Mouse (Mus musculus) left cerebral cortex, postnatal 14 days (tissue): Measurements from ENCODE around the gene Psme4. TPM values are rescaled to one million over a fixed set of nuclear protein-coding genes. Genes with fewer than 3 reads are reported as not detected.

ENCODE experiments used
- DNase-seq, 2 experiments: peaks; one replicate each; pipeline ENCODE4 v3.0.0; 2021 to 2022; ENCODE audit warnings: low spot score in 2 of 2, mixed read lengths in 1 of 2
- intact Hi-C: fragments of 180-260 bp; cut with DNase I; formaldehyde crosslinking; loops from one replicate; pipeline ENCODE4 v1.15.1; 2025
- total RNA-seq, 2 experiments: library from RNA; stranded (reverse); gene quantifications; 2 replicates each; pipeline ENCODE4 v1.2.3; 2021

Psme4 gene
- total RNA-seq, 2 experiments from 2014 or later, result 49.5 to 53.0 TPM

DNA sequence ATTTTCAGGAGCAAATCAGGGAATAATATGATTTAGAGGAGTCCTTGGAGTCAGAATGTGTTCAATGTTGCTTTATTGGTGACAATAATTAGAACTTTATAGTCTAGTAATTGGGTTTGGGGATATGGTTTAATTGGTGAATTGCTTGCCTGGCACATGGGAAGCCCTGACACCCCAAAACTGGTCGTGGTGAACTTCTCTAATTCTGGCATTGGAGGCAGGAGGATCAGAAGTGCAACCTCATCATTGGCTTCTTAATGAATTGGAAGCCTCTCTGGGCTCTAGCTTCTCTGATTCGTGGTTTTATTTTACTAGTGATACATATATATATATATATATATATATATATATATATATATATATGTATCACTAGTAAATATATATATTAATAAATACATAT is 9.4 kb downstream of the Psme4 start:
- intact Hi-C loops, result no loop called here
- DNase-seq, result no peak

DNA sequence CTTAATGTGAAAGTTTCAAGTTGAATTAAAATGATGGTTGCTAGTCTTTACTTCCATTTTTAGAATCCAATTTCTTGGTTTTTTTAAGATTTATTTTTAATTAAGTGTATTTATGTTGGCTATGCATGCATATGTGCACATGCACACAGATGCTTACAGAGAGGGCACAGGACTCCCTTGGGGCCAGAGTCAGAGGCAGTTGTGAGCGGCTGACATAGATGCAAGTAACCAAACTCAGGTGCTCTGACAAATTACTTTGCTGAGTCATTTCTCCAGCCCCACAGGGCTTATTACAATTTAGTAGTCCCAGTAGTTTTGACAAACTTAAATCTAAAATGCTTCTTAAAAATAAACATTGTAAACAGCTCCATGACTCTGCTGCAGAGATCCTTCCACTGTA is 10.1 kb downstream of the Psme4 start:
- intact Hi-C loops, result no loop called here
- DNase-seq, result no peak

DNA sequence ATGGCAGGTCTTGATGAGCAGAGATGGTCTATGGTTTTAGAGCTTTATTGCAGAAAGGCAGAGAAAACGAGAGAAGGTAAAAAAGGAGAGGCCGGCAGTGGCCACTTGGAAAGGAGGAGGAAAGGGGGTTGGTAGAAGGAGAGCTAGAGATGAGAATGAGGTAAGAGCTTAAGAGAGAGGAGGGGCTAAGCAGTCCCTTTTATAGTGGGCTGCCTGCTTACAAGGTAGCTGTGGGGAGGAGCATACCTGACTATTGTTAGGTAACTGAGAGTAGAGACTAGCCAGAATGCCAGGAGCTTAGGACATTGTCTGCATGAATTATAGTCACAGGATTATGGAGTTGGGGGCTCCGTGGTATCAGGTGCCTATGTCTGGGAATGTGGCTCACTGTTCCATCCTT is 14.0 kb downstream of the Psme4 start:
- DNase-seq, result no peak
- intact Hi-C loops, result no loop called here

DNA sequence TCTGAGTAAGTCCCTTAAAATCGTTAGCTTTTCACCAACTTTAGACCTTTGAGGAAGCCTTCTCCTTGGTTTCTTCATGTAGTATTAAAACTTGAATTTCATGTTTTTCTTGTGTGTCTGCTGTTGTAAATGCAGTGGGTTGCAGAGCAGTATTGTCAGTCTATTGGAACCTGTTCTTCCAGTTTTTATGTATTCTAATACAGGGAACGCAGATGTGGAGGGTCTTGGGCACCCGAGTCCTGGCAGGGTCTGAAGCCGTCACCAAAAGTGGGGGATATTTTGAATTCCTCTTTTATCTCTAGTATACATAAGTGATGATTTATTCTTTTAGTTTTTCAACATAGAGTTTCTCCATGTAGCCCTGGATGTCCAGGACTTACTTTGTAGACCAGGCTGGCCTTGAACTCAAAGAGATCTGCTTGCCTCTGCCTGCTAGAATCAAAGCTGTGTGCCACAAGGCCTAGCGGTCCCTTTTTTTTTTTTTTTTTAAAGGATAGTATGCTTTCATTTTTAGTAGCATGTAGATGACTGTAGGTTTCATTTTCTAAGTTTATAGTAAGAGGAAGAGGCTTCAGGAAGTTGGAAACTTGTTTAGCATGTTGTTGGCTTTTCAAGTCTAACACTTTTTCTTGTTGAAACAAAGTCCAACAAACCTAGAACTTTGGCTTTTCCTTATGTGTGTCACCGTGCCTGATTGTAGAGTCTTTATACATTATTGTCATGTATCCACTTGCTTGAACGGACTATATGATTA is 14.9 kb downstream of the Psme4 start:
- intact Hi-C loops, result no loop called here
- no peak for DNase-seq

DNA sequence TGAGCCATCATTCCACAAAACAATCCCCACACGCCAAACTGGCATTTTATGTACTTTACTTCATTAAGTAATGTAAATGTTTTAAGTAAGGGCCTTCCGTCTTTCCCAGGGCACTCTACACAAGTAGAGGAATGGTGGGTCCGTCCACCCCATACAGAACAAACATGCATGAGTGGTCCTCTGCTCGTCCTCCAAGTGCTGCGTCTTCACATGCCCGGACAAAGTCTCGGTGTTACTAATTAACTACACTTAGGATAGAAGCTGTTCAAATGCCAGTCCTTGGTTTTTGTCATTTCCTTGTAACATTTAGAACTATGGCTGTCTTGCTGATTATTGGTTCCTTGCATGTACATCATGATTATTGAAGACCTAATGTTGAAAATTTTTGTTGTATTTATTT is 21.2 kb downstream of the Psme4 start:
- intact Hi-C loops, result no loop called here
- no peak for DNase-seq

DNA sequence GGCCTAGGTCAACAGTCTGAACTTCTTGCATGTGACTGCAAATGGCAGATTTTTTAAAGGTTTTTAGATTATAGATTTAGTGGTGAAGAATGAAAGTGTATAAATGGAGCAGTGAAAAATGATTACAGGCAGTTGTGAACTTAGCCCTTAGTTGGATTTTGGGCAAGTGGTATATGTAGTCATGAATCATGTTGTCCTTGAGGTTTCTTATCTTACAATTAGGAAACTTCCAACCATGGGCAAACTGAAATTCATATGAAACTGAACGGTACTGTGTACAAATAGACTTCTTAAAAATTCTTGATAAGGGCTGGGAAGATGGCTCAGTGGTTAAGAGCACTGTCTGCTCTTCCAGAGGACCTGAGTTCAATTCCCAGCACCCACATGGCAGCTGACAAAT is 22.2 kb downstream of the Psme4 start:
- DNase-seq, result no peak
- intact Hi-C loops, result no loop called here

DNA sequence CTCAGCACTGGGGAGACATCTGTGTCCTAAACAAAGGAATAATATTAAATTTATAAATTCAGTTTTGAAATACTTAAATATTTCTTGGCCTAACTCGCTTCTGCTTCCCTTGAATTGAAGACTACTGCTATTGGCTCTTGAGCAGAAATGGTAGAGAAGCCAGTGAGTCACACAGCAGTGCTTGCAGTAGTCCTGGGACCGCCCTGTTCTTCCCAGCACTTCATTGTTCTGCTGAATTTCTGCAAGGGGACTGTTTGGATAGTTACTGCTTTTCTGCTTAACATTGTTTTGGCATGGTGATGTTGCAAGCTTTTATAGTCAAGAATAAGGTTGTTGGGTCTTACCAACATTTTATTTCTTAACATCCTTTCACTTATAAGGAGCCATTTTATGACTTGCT is 25.7 kb downstream of the Psme4 start:
- no peak for DNase-seq
- intact Hi-C loops, result no loop called here

DNA sequence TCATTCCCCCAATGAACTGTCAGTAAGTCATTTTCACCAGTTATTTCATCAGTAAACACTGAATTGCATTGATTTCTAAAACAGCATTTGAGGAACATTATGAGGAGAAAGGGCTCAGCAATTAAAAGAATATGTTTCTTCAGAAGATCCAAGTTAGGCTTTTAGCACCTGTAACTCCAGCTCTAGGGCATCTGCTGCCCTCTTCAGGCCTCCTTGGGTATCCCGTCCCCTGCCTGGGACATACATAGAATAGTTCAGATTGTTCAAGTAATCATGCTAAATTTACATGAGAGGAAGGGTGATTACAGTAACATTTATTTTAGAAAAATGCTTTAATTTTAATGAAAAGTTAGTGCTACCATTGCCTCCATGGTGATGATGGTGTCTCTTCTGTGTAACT is 28.0 kb downstream of the Psme4 start:
- peak in 1 of 2 experiments; percentile 36 for DNase-seq
- intact Hi-C loops, result loop anchor here (2.0 kb wide), 1 partner anchor 123 kb away; no protein-coding TSS in a partner anchor

DNA sequence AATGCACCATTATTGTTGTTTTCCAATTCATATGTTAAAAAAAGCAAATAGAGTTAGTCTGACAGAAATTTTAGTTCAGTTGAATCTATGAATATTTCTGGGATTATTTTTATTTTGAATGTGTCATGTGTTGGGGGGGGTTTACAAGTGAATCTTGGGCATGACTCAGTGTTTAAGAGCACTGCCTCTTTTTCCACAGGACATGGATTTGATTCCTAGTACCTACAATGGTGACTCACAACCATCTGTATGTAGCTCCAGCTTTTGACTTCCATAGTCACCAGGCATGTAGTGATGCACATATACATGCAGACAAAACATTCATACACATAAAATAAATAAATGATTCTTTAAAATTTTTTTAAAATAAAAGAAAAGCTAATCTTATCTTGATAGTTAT is 28.6 kb downstream of the Psme4 start:
- intact Hi-C loops, result no loop called here
- no peak for DNase-seq

DNA sequence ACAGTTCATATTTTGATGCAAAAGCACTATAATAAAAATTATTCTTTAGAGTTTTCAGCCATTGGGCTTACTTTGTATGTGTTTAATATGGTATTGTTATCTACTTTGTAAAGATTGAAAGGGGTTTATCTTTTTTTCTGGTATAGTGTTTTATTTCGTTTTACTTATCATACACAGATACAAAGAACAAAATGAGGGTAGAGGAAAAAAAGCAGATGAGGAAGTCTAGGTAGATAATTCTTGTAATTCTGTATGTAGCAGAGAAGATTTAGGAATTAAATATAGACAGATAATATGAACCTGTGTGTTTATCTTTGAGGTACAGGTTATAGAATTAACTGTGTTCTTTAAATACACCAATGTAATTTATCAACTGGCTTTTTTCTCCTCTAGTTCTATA is 30.9 kb downstream of the Psme4 start:
- intact Hi-C loops, result no loop called here
- DNase-seq, result no peak

DNA sequence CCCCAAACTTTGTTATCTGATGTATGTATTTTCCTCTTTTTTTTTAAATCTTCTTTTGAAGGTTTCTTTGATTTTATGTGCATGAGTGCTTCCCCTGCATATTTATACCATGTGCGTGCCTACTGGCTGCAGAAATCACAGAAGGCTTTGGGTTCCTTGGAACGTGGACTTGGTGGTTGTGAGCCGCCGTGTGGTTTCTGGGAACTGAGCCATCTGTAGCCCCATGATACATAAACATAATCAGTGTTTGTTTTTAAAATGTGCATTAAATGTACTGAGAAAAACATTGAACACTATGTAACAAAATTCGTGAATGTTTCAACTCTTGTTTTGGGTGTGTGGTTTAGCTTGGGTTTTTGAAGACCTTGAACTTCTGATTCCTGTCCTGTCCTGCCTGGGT is 49.6 kb downstream of the Psme4 start:
- intact Hi-C loops, result loop anchor here (5.0 to 10.0 kb wide), 3 partner anchors 36 to 716 kb away; no protein-coding TSS in a partner anchor
- no peak for DNase-seq

DNA sequence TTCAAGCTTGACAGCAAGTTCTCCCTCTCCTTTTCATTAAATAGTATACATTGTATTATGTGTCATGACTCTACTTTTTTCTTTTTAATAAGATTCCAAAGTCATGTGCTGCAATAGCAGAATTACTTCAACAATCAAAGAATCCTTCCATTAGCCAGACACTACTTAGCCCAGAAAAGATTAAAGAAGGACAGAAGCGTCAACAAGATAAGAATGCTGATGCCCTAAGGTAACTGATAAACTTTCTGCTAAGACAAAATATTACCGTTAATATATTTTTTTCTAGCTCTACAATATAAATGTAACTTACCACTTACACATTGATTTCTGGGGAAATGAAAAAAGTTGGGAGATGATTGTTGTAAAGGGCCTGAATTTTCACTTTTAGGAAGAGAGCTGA is 67.3 kb downstream of the Psme4 start:
- DNase-seq, result no peak
- intact Hi-C loops, result no loop called here

DNA sequence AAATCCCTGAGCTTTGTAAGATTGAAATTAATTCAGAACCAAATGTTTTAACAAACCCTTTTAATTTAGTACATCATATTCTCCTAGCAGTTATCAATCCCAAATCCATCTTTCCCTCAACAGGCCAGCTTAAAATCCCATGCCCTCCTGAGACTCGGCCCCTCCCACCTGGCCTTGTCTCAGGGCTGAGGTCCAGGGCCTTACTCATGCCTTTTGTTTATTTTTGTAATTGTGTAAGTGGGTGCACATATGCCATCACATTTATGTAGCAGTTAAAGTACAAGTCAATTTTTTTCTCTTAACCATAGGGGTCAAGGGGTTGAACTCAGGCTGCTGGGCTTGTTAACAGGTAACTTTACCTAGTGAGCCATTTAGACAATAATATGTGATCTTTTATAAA is 72.8 kb downstream of the Psme4 start:
- intact Hi-C loops, result no loop called here
- DNase-seq, result no peak

DNA sequence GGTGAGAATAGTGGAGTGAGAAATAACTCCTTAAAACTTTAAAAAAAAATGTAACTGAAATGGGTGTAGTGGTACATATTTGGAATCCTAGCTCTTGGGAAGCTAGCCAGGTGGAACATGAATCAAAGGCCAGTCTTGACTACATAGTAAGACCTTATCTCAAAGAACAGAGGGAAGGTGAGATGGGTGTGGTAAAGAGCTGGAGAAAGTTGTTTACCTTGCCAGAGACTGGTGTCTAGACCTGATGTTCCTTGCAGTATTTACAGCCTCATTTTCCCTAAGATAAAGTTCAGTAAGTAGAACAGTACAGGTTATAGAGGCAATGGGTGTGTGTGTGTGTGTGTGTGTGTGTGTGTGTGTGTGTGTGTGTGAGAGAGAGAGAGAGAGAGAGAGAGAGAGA is 100.9 kb downstream of the Psme4 start:
- DNase-seq, result no peak
- intact Hi-C loops, result no loop called here

DNA sequence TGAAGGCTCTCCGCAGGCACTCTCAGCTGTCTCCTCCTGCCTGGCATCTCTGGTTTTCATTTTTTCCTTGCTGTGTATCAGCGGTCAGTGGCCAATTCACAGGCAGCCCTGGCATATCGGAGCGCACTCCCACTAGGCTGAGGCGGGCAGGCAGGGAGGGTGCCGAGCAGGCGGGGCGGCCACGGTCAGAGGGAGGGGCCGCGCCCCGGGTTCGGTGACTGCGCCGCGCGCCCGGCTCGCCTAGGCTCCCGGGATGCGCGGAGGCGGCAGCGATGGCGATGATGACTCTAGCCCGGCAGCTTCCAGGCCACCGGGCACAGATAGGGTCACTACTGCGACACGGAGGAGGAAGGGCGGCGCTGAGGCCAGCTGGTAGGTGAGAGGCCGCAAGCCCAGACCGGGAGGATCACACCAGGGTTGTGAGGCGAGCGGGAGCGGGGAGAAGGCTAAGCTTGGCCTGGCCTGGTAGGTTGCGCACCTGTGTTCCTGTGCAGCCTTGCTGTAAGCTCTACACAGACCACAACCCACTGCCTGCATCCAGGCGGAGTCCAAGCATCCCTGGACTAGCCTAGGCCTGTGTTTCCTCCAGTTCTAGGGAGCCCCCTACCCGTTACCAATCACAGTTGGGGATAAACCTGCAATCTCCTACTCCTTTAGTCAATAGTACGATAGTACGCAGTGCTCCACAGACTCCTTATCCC is 113.8 kb downstream of the Psme4 start, which contains the start of the genes Gpr75 and Asb3:
Gpr75 (plus strand) TSS at position 188 of the 701 bp plus-strand sequence.
Asb3 (plus strand) TSS at position 246 of the 701 bp plus-strand sequence.
- intact Hi-C loops, result no loop called here
- DNase-seq, result peak; percentile 43 to 71

DNA sequence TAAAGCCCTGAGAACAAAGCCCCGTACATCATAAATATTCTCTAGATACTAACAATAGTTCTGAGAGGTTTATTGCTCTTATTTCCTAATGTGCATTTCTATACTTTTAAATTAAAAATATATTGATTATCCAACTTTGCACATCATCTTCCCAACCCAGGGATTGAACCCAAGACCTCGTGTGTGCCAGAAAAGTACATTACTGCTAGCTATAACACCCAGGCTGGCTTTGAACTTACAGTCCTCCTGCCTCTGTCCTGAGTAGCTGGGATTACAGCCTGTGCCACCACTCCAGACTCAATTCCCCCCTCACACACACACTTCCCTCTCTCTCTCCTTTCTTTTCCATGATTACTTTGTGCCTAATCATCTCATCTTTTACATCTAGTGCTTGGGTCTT is 116.6 kb downstream of the Psme4 start:
- intact Hi-C loops, result no loop called here

DNA sequence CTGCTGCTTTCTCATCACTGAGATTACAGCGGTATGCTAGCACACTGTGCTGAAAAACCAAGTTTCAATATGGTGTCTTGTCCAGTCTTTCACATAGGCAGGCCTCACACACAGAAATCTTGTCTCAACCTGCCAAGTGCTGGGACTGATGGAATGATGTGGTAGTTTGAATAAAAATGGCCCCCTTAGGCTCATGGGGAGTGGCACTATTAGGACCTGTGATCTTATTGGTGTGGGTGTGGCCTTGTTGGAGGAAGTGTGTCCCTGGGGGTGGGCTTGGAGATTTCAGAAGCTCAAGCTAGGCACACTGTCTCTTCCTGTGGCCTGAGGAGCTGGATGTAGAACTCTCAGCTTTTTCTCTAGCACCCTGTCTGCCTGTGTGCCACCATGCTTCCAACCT is 124.7 kb downstream of the Psme4 start:
- intact Hi-C loops, result no loop called here
- no peak for DNase-seq

More for the DNA sequence above, 116.6 kb downstream of the Psme4 start:
- no peak for DNase-seq

DNA sequence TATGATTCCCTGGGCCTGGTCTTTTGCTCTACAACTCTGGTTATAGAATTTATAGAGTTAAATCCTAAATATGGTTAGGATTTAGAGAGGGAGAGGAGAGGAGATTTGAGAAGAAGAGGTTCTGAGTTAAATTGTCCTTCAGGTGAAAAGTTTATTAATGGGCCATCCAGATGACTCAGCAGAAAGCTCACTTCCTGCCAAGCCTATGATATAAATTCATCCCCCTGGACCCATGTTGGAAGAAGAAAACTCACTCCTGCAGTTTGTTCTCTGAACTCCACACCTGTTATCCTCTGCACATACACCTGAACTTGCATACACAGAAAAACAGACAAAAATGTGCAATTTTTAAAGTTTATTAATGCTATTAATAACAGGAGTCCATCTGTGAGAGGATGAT is 127.8 kb downstream of the Psme4 start:
- no peak for DNase-seq
- intact Hi-C loops, result no loop called here

DNA sequence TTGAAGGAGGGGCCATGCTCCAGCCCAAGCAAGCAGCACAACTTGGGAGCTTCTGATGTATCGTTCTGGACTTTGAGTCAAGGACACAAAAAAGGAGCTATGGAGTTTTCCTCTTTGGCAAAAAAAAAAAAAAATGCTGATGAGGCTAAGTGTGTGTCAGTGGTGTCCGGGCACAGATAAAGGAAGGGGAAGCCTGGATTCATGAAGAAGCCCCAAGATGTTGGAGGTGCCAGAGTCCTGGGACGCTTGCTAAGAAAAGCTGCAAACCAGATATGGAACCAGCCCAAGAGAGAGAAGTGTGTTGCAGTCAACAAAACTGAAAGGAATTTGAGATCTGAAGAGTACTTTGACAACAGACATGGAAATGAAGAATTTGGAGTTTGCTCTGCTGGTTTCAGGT is 140.8 kb downstream of the Psme4 start:
- DNase-seq, result no peak
- intact Hi-C loops, result no loop called here

DNA sequence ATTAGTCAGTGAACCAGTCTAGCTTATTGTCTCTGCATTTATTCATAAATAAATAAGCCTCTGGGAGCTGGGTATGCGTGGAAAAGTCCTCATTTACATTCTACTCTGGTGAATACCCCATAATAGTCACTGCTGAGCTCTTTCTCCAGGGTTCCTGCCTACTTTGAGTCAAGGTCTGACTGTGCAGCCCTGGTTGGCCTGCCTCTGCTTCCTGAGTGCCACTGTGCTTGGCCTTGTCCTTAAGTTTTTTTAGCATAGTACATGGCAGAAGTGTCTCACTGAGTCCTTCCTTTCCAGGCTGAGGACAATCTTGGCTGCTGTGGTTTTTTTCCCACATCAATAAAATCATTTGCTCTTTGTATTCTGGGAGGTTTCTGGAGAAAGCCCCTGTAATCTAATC is 149.1 kb downstream of the Psme4 start:
- no peak for DNase-seq
- intact Hi-C loops, result no loop called here

DNA sequence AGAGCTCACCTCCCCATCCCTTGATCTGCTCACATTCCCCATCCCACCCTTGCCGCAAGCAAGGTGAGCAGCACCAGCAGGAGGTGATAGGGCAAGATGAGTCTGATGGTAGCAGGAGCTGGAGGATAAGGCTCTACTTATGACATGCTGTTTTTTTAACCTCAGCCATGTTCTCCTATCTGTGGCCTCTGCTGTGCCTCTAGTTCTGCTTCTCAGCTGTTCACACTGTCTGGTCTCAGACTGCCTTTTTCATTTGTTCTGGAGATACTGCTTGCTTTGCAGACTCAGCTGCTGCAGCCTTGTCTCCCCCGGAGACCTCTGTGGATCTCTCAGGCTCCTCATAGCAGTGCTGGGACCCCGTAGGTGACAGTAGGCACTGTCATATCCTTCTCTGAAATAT is 151.8 kb downstream of the Psme4 start:
- no peak for DNase-seq
- intact Hi-C loops, result no loop called here
